Mouse (Mus musculus): ENCODE measurements around the gene Slc39a11. TPM values are rescaled to one million over a fixed set of nuclear protein-coding genes. Genes with fewer than 3 reads are reported as not detected.

Gene Slc39a11
- total RNA-seq, 2 experiments from 2014 or later: 11.2 to 11.4 TPM

GRCm38 (mm10) chr11:113262062-113262461, 387.8 kb downstream of the Slc39a11 start:
- no peak for ATAC-seq (ENCODE audit: poor library complexity, severe bottlenecking)

DNA sequence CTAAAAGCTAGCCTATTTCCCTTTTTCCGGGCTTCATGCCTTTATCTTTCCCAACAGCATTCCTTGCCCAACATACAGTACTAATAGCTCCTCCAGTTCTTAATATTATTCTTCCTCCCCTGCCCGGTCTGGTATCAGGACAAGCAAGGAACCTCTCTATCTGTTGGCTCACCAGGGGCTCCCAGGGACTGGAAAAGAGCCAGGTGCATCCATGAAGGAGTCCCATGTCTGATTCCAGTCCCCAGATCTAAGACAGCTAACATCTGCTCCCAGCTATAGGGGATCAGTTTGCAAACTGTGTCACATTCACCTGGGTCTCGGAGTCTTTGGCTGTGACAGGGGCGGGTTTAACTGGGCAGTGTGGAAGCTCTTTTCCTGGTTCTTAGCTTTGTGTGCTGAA, 388.5 kb downstream of the Slc39a11 start:
- ATAC-seq (ENCODE audit: poor library complexity, severe bottlenecking): no peak

DNA sequence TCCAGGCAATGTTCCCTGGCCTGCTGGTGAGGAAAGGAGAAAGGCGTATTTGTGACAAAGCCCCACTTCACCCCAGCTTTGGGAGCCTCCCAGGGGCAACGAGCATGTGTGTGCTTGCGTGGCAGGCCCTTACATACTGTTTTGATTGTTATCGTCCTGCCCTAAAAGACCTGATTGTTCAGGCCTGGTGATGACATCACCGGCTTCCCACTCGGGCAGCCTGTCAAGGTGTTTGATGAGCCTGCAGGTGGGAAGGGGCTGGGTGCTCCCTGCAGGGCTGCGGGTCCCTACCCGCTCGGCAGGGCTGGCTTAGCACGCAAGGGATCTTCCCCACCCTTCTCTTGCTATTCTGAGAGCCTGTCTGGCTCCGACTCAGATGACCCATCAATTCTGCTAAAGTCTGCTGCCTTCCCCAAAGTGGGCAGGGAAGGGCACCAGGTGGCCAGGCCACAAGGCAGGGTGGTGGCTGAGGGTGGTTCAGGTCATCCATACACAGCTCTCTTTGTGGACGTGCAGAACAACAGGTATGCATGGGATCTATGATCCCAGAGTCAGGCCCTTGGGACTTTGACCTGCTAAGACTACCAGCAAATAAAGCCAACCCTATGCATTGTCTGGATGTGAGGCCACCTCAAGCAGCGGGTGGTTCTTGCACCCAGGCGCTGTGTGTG, 390.0 kb downstream of the Slc39a11 start:
- no peak for ATAC-seq (ENCODE audit: poor library complexity, severe bottlenecking)

GRCm38 (mm10) chr11:113258016-113258415, 391.9 kb downstream of the Slc39a11 start:
- no peak for ATAC-seq (ENCODE audit: poor library complexity, severe bottlenecking)

GRCm38 (mm10) chr11:113254653-113255052, 395.2 kb downstream of the Slc39a11 start:
- no peak for ATAC-seq (ENCODE audit: poor library complexity, severe bottlenecking)

GRCm38 (mm10) chr11:113253169-113253568, 396.7 kb downstream of the Slc39a11 start:
- no peak for ATAC-seq (ENCODE audit: poor library complexity, severe bottlenecking)

DNA sequence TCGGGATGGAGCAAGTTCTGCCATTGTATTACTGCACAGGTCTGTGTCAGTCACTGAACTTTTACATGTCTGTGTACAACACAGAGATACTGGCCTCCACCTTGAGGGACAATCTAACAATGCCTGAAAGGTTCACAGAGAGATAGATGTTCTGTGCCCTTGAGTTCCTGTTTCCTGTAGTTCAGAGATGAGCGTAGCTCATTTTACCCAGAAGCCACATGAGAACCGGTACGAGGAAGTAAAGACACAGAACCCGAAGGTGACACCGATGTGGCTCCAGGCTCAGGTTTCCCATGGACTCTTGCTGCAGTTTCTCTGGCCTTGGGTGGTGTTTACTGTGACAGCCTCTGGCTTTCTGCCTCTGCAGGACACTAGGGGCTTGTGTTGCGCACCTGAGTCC, 398.7 kb downstream of the Slc39a11 start:
- ATAC-seq (ENCODE audit: poor library complexity, severe bottlenecking): peak; percentile 60

DNA sequence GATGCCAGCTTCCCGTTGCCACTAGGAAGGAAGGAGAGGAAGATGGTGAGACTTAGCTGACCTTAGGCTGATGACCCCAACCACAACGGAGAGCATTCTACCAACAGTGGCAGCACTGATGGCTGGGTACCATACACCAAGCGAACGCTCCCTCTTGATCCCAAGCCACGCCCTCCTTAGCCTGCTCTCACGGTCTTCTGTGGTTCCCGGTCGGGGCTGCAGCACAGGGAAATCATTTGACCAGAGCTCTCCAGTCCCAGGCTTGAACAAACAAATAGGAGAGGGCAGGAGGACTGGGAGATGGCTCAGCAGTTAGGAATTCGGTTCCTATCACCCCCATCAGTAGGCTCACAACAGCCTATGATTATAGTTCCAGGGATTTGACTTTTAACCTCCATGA, 403.4 kb downstream of the Slc39a11 start:
- no peak for ATAC-seq (ENCODE audit: poor library complexity, severe bottlenecking)

GRCm38 (mm10) chr11:113245666-113246065, 404.2 kb downstream of the Slc39a11 start:
- ATAC-seq (ENCODE audit: poor library complexity, severe bottlenecking): no peak

DNA sequence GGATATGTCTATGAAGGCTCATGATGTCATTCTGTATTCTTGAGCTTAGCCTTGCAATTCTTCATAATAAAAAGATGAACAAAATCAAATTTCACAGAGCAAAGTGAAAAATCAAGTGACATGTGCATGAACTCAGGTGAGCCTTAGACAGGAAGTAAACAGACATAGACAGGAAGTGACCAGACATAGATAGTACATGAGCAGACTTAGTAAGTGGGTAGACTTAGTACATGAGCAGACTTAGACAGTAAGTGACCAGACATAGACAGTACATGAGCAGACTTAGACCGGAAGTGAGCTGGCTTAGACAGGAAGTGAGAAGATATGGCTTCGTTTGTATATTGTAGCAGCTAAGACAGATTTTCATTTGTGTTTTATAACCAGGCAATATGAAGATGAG, 415.4 kb downstream of the Slc39a11 start:
- ATAC-seq (ENCODE audit: poor library complexity, severe bottlenecking): no peak

DNA sequence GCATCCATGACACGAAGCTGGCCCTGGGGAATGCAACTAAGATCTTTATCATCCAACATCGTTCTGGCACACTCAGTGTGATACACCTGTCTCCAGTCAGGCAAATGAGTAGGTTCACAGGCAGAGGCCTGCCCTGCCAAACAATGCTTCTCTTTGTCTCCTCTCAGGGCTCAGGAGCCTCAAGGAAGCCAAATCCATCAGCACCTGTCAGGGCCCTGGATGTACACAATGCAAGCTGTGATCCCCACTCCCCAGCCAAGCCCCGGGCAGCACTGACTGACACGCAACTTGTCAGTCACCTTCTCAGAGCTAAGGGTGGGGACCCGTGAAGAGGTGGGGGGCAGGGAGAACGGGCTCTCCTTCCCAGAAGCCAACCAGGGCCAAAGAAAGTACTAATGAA, 417.8 kb downstream of the Slc39a11 start:
- ATAC-seq (ENCODE audit: poor library complexity, severe bottlenecking): no peak

DNA sequence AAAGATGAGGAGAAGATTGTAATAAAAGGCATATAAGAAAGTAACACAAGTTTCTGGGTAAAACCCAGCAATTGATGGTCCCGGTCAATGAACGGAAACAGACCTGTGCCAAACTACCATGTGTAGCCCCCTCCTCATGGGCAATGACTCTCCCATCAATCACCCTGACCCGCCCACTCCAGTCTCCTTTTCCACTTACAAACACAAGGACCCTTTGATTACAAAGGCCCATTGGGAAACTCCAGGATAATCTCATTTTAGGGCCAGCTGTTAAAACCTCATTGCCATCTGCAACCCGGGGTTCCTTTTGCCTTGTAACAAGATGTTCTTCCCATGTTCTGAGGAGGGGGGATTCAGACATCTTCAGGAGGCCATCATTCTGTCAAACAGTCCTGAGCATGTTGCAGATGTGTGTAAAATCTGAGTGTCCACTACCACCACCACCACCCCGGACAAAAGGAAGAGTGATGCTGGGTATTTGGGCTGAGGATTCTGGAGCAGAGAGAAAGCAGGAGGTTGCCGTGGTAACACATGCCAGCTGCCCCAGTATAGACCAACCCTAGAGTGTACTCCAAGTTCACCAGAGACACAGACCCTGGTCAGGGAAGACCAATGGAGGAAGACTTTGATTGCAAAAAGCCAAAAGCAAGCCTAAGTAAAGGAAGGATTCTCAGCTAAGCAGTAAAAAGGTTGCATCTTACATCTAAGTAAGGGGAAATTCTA, 419.3 kb downstream of the Slc39a11 start:
- ATAC-seq (ENCODE audit: poor library complexity, severe bottlenecking): no peak

- no peak for ATAC-seq (ENCODE audit: poor library complexity, severe bottlenecking)
Observed at GRCm38 (mm10) chr11:113225748-113226147, 424.1 kb downstream of the Slc39a11 start.

- ATAC-seq (ENCODE audit: poor library complexity, severe bottlenecking): no peak
Observed at GRCm38 (mm10) chr11:113223756-113224323, 426.0 kb downstream of the Slc39a11 start.

DNA sequence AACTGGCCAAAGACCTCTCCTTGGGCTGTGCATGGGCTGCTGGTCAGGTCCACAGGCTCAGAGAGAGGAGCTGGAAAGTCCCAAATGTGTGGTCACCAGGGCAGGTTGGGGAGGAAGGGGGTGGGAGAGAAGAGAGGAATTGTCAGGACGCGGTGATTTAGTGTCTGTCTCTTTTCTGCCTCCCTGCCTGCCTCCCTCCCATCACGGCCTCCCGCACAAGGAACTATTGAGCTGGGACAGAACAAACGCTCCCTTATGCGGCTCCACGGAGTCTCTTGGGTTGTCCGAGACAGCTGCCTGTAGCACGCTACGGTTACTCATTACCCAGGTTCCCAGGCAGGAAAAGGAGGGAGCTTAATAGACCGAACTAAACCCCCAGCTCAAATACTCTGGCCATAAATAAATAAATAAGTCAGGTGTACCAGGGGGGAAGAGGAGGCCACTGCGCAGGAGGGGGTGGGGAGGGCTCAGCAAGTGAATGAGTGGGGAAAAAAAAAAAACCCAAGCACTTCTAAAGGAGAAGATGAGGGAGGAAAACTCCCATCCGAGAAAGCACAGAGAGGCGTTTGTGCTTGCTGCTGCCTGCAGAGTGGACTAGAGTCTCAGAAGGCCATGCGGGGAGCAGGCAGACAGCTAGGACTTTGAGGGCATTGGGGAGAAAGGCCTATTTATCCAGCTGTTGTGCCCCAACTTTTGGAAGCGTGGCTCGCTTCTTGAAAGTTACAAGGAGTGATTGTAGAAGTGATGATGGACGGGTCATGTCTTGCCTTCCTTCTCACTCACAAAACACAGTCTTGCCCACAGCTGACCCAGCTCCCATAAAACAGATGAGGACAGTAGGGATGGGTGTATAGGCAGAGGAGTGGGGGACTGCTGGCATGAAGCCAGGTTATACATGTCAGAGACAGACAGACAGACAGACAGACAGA, 428.3 kb downstream of the Slc39a11 start:
- ATAC-seq (ENCODE audit: poor library complexity, severe bottlenecking): no peak

GRCm38 (mm10) chr11:113220649-113221048, 429.2 kb downstream of the Slc39a11 start:
- ATAC-seq (ENCODE audit: poor library complexity, severe bottlenecking): no peak

GRCm38 (mm10) chr11:113214741-113215140, 435.1 kb downstream of the Slc39a11 start:
- ATAC-seq (ENCODE audit: poor library complexity, severe bottlenecking): no peak

GRCm38 (mm10) chr11:113212390-113213025, 437.4 kb downstream of the Slc39a11 start:
- ATAC-seq (ENCODE audit: poor library complexity, severe bottlenecking): no peak

DNA sequence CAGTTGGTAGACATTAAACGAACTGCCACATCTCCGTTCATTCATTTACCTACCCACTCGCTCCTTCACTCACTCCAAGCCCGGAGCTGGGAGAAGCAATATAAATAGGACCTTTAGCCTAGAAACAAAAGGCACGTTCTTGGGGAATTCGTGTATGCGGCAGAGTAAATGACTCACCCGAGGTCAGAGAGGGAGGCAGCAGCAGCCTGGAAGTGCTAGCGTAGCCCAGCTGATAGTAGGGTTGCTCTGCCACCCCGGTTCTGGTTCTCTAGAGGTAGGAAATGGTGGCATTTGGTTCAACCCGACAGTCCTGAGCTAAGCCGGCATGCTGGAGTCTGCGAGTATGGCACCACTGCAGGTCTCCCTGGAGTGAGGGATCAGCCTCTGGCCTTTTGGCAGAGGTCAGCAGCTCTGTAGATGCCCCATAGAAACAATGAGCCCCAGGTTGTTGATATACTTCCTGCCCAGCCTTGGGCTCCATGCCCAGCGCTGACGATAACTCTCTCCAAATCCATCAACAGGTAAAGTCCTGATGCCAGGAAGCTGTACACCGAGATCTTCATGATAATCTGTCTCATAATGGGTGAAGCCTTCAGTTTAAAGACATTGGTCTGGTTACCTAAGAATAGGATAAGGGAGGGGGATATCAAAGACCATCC, 440.5 kb downstream of the Slc39a11 start:
- no peak for ATAC-seq (ENCODE audit: poor library complexity, severe bottlenecking)

DNA sequence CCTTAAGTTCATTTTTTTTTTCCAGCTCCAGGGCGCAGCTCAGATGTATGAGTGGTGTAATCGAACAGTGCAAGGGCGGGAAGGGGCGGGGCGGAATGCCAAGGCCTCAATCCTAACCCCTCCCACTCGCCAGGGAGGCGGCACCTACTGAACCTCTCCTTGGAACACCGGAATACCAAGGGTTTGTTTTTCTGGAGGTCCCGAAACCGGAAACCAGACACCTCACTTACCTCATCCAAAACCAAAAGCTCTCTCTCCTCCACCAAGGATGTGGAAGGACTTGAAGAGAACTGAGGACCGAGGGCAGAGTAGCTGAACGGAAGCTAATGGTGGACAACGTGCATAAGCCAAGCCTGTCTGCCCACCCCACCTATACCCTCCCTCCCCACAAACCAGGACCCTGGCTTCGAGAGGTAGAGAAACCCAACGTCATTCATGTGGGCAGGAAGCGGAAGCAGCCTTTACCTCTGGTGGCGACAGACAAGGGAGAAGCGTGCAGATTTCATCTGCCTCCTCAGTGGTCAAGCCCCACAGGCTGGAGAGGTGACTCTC, 441.3 kb downstream of the Slc39a11 start:
- ATAC-seq (ENCODE audit: poor library complexity, severe bottlenecking): peak; percentile 85

All from megakaryocyte, adult 5-6 weeks (primary cell).